Mouse (Mus musculus) c-Kit-positive CD71-positive TER-119-negative erythroid progenitor cells, embryonic 14.5 days (primary cell): Measurements from ENCODE around the gene Gnptg.
A peak's percentile ranks its signal among the peaks of the same experiment; 100 is the strongest.
"Not testable (repeated sequence)": the region's sequence is repeated elsewhere in the genome, so short reads cannot be mapped to it uniquely, and the experiment has no call there.

Experiments used
- DNase-seq: peaks from one replicate; pipeline ENCODE4 v3.0.0-alpha.2; 2013; ENCODE audit warnings: low read depth

The Gnptg gene

GRCm38 (mm10) chr17:25243131-25243780 lies 3.3 kb upstream of the Gnptg start:
- no peak for DNase-seq

GRCm38 (mm10) chr17:25235635-25236034 lies 4.3 kb downstream of the Gnptg start:
- DNase-seq: no peak

GRCm38 (mm10) chr17:25231621-25232020 lies 8.3 kb downstream of the Gnptg start:
- not testable (repeated sequence) for DNase-seq

GRCm38 (mm10) chr17:25230700-25231099 lies 9.2 kb downstream of the Gnptg start:
- DNase-seq: no peak

- not testable (repeated sequence) for DNase-seq
These were observed 9.8 kb downstream of the Gnptg start for GRCm38 (mm10) chr17:25230014-25230655.

- DNase-seq: no peak
These were observed 11.9 kb downstream of the Gnptg start for GRCm38 (mm10) chr17:25227991-25228390.

GRCm38 (mm10) chr17:25225659-25226058 lies 14.3 kb downstream of the Gnptg start:
- DNase-seq: peak; percentile 66

- DNase-seq: peak; percentile 27
These were observed 15.2 kb downstream of the Gnptg start for GRCm38 (mm10) chr17:25224586-25225222.

GRCm38 (mm10) chr17:25222951-25223601 lies 16.8 kb downstream of the Gnptg start:
- peak; percentile 62 for DNase-seq

GRCm38 (mm10) chr17:25222504-25222940 lies 17.4 kb downstream of the Gnptg start:
- not testable (repeated sequence) for DNase-seq

- peak; percentile 64 for DNase-seq
These were observed 18.0 kb downstream of the Gnptg start for GRCm38 (mm10) chr17:25221821-25222503.

- DNase-seq: no peak
These were observed 19.2 kb downstream of the Gnptg start for GRCm38 (mm10) chr17:25220746-25221145.

- DNase-seq: no peak
These were observed 20.2 kb downstream of the Gnptg start for GRCm38 (mm10) chr17:25219492-25220295.

- DNase-seq: no peak
These were observed 21.0 kb downstream of the Gnptg start for GRCm38 (mm10) chr17:25218967-25219366.

GRCm38 (mm10) chr17:25215431-25215830 lies 24.5 kb downstream of the Gnptg start:
- DNase-seq: no peak

- no peak for DNase-seq
These were observed 28.2 kb downstream of the Gnptg start for GRCm38 (mm10) chr17:25211705-25212104.

GRCm38 (mm10) chr17:25210680-25211466 lies 29.1 kb downstream of the Gnptg start:
- no peak for DNase-seq

- no peak for DNase-seq
These were observed 29.9 kb downstream of the Gnptg start for GRCm38 (mm10) chr17:25210006-25210405.

GRCm38 (mm10) chr17:25202401-25202800 lies 37.5 kb downstream of the Gnptg start:
- no peak for DNase-seq

- no peak for DNase-seq
These were observed 50.8 kb downstream of the Gnptg start for GRCm38 (mm10) chr17:25189091-25189490.
